Mouse (Mus musculus) cerebellum, adult 2 months (tissue): Measurements from ENCODE around the gene Clcn2. TPM values are rescaled to one million over a fixed set of nuclear protein-coding genes. Genes with fewer than 3 reads are reported as not detected.

Experiments
- DNase-seq, 2 experiments: peaks; one replicate each; pipeline ENCODE4 v3.0.0; 2021
- H3K27ac ChIP-seq: fragments of 200-500 bp; 2 replicates; pipeline ENCODE4 v1.5.1; 2012; ENCODE audit warnings: low read length, control low read depth, inconsistent platforms; ENCODE audit not compliant: insufficient read depth
- H3K27me3 ChIP-seq: fragments of 200-500 bp; 2 replicates; pipeline ENCODE4 v1.6.1; 2012; ENCODE audit warnings: inconsistent platforms, mild to moderate bottlenecking, low read length, moderate library complexity; ENCODE audit not compliant: control insufficient read depth, insufficient read depth
- H3K4me1 ChIP-seq: fragments of 200-500 bp; 2 replicates; pipeline ENCODE4 v1.6.1; 2011; ENCODE audit warnings: low read length; ENCODE audit not compliant: control insufficient read depth, insufficient read depth
- H3K4me3 ChIP-seq: fragments of 200-500 bp; replicated peaks from 2 replicates; pipeline ENCODE3; 2011; ENCODE audit warnings: mild to moderate bottlenecking, low read depth, low read length, control low read depth; ENCODE audit not compliant: insufficient read depth
- CTCF ChIP-seq: fragments of 200-500 bp; IDR thresholded peaks from 2 replicates; pipeline ENCODE4 v1.5.1; 2011; ENCODE audit warnings: low read depth, mild to moderate bottlenecking, control low read depth, low read length, moderate library complexity, borderline replicate concordance; ENCODE audit not compliant: insufficient read depth
- POLR2A ChIP-seq: fragments of 200-500 bp; IDR thresholded peaks from 2 replicates; pipeline ENCODE4 v1.6.1; 2011; ENCODE audit warnings: low read length, control low read depth, borderline replicate concordance; ENCODE audit not compliant: insufficient read depth
- WGBS: fragments of 180-500 bp; shearing (Covaris S2); methylation state at CpG from one replicate; pipeline ENCODE4 v1.1.7; 2018; 5-methylcytosine and 5-hydroxymethylcytosine counted together
- polyA plus RNA-seq: library from polyadenylated mRNA; depleted of rRNA; stranded (reverse); fragments of >200 nt; gene quantifications from 2 replicates; pipeline ENCODE4 v1.2.3, GENCODE M21; 2012

Clcn2 gene
- polyA plus RNA-seq, 1 experiment, result 94.4 TPM

- H3K4me3 ChIP-seq, result no peak overlapping the region
- H3K27ac ChIP-seq, result no peak overlapping the region
- no peaks in the 10 kb centered on the region for H3K27me3 ChIP-seq
- no peak for DNase-seq
- TF ChIP-seq CTCF, result no peak
- TF ChIP-seq POLR2A, result no peak
- 36% methylated on average over 7 of the region's 7 CpGs for WGBS
- H3K4me1 ChIP-seq, result peaks cover 26% of the 10 kb centered on the region
Measured at GRCm38 (mm10) chr16:20736168-20736567, 18.6 kb upstream of the Clcn2 start.

DNA sequence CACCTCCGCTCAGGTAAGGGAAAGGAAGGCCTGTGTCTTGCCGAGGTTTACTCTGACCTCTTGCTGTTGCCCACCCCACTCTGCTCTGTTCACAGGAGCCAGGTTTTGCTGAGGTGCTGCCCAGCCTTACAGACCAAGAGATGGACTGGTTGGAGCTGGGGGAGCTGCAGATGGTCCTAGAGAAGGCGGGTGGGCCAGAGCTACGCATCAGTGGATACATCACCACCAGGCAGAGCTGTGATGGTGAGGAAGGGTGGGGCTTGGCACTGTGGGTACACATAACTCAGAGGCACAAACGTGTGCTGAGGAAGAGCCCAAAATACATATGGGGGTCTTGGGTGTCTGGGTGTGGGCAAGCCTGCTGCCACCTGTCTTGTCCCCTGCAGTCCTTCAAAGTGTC, 18.1 kb upstream of the Clcn2 start:
- H3K4me3 ChIP-seq, result no peak overlapping the region
- H3K27me3 ChIP-seq, result no peaks in the 10 kb centered on the region
- 51% methylated on average over 5 of the region's 5 CpGs for WGBS
- no peak overlapping the region for H3K27ac ChIP-seq
- TF ChIP-seq CTCF (no peak), POLR2A (no peak)
- H3K4me1 ChIP-seq, result peaks cover 26% of the 10 kb centered on the region
- no peak for DNase-seq

GRCm38 (mm10) chr16:20733731-20734730, 16.5 kb upstream of the Clcn2 start, which contains the start of gene Thpo:
Thpo (minus strand) TSS chr16:20734511.
- Histone ChIP-seq H3K27me3 (no peaks in the 10 kb centered on the region), H3K4me1 (peaks cover 26% of the 10 kb centered on the region), H3K27ac (peak within 1 kb of the TSS; percentile 78), H3K4me3 (peak within 1 kb of the TSS; percentile 80)
- DNase-seq, result peak; percentile 42 to 55
- 10% methylated on average over 45 of the region's 45 CpGs for WGBS
- TF ChIP-seq POLR2A, result no peak
- no peak for TF ChIP-seq CTCF

DNA sequence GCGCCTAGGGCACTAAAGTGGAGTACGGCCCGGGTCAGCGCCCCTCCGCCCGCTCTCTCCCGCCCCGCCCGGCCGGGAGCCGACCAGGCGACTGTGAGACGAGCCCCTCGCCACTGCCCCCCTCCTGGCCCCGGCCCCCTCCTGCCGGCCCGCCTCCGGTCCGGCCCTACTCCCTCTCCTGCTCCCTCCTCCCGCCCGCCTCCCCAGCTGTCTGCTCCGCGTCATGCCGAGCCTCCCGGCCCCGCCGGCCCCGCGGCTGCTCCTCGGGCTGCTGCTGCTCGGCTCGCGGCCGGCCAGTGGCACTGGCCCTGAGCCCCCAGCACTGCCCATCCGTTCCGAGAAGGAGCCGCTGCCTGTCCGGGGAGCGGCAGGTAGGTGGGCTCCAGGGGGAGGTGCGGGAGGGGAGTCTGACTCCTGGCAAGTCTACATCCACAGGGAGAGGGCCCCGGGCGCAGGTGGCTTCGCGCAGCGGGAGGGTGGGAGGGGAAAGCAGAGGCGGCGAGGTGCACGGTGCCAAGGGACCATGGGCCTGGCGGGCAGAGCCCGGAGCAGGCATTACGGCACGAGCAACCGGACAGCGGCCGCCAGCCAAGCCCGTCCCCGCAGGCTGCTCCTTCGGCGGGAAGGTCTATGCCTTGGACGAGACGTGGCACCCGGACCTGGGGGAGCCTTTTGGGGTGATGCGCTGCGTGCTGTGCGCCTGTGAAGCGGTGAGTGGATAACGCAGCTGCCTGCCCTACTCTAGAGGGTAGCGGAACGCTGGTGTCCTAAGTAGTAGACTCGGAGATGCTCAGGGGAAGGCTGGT, 15.6 kb upstream of the Clcn2 start, which contains the start of gene Chrd:
Gene Chrd (plus strand): TSS at position 203 of the 806 bp plus-strand sequence.
- H3K27ac ChIP-seq, result peak within 1 kb of the TSS; percentile 83
- no peaks in the 10 kb centered on the region for H3K27me3 ChIP-seq
- peak; percentile 42; the same call in 1 of the 2 replicates for TF ChIP-seq POLR2A
- no peak for TF ChIP-seq CTCF
- peak within 1 kb of the TSS; percentile 80 for H3K4me3 ChIP-seq
- under 1% methylated on average over 60 of the region's 70 CpGs for WGBS
- DNase-seq, result peak; percentile 78 to 82
- peaks cover 26% of the 10 kb centered on the region for H3K4me1 ChIP-seq

GRCm38 (mm10) chr16:20732251-20732924, 14.8 kb upstream of the Clcn2 start:
- DNase-seq, result no peak
- WGBS, result 3% methylated on average over 30 of the region's 30 CpGs
- Histone ChIP-seq H3K27me3 (no peaks in the 10 kb centered on the region), H3K4me1 (peaks cover 26% of the 10 kb centered on the region), H3K27ac (peak overlapping the region; percentile 31), H3K4me3 (peak overlapping the region; percentile 80)
- no peak for TF ChIP-seq POLR2A
- TF ChIP-seq CTCF, result no peak

DNA sequence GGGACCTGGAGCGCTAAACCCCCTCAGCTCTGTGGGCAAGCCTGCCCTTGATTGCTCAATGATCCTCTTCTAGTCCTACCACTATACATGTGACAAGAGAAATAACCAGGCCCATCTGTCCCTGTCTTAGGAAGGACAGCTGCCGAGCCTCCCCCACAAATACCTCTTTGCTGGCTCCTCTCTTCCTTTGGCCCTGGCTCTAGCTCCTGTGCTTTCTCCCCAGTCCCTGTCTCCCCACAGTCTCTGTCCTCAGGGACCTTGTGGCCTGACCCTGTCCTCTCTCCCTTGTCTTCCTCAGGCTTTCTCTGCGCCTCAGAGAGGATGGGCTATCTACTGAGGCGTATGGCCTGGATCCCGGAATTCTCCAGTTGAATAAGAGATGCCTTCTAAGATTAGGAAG, 14.1 kb upstream of the Clcn2 start:
- H3K4me3 ChIP-seq, result no peak overlapping the region
- H3K4me1 ChIP-seq, result peaks cover 23% of the 10 kb centered on the region
- DNase-seq, result peak in 1 of 2 experiments; percentile 33
- TF ChIP-seq POLR2A (no peak), CTCF (no peak)
- no peaks in the 10 kb centered on the region for H3K27me3 ChIP-seq
- peak overlapping the region; percentile 22; the same call in 1 of the 2 replicates for H3K27ac ChIP-seq
- WGBS, result 56% methylated on average over 5 of the region's 5 CpGs

GRCm38 (mm10) chr16:20730293-20730711, 12.8 kb upstream of the Clcn2 start:
- TF ChIP-seq CTCF (no peak), POLR2A (no peak)
- no peak overlapping the region for H3K4me3 ChIP-seq
- H3K27ac ChIP-seq, result no peak overlapping the region
- H3K27me3 ChIP-seq, result no peaks in the 10 kb centered on the region
- peaks cover 13% of the 10 kb centered on the region for H3K4me1 ChIP-seq
- no peak for DNase-seq
- WGBS, result 48% methylated on average over 5 of the region's 5 CpGs
